ENCODE assay signal across 7 mouse cellular contexts in the genomic region with DNA sequence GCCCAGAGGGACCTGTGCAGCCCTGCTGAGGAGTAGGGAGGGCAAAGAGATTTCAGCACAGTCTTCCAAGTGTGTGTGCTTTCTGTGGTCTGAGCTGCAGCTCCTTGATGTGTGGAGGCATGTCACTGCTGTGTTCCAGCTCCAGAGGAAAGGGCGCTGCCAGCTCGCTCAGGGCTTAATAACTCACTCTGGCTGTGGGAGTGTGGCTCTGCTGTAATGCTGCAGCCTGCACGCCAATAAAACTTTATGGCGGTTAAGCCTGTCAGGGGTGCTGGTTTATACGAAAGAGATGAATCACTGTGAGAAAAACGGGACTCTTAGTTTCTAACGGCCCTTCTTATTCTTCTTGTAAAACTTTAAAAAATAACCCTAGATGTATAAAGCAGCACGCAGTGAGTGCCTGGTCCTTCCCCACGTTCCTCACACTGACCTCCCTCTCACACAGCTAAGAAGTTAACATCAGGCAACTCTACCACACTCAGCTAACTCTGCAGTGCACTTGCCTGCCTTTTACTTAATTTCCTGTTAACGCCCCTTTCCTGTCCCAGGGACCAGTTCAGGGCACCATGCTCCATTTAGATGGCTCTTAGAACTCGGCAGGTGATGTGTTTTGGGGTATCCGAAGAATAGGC. TPM values are rescaled to one million over a fixed set of nuclear protein-coding genes. Genes with fewer than 3 reads are reported as not detected.
DNase-seq lines count a peak whose midpoint lies in the region; ATAC-seq and TF ChIP-seq lines count a peak whose summit lies in the region.

No protein-coding gene starts in this region.

- no peak overlapping the region for H3K4me3 ChIP-seq in intestine, embryonic 14.5 days (ENCODE audit: low read depth, low read length)
- no peak overlapping the region for H3K4me3 ChIP-seq in intestine, postnatal 0 days (ENCODE audit: low read depth, low read length)
- H3K4me3 ChIP-seq in limb, embryonic 12.5 days (replicated peaks) = no peak overlapping the region

- ATAC-seq in intestine, embryonic 14.5 days (replicated peaks; ENCODE audit: low FRiP score, low TSS enrichment, low read depth) = 0 out of 2 replicates have a peak, but pooled peaks have one; percentile 33
- ATAC-seq in intestine, postnatal 0 days = no peak
- ATAC-seq in limb, embryonic 12.5 days (ENCODE audit: insufficient number of reproducible peaks, insufficient read depth, low FRiP score, low TSS enrichment, low read depth) = peak; percentile 61
- no peak for ATAC-seq in erythroid progenitor cell, adult 5-6 weeks (replicated peaks; ENCODE audit: low FRiP score, poor library complexity, severe bottlenecking)

- H3K27me3 ChIP-seq in intestine, embryonic 14.5 days (replicated peaks; ENCODE audit: control insufficient read depth, insufficient read depth, low read length) = no peaks in the 10 kb centered on the region
- H3K27me3 ChIP-seq in intestine, postnatal 0 days (replicated peaks; ENCODE audit: control insufficient read depth, insufficient read depth, low read length) = no peaks in the 10 kb centered on the region
- peaks cover 6% of the 10 kb centered on the region; the same call in 1 of the 2 replicates for H3K27me3 ChIP-seq in limb, embryonic 12.5 days

- H3K4me2 ChIP-seq in intestine, embryonic 14.5 days (ENCODE audit: low read length) = no peak overlapping the region
- H3K4me2 ChIP-seq in intestine, postnatal 0 days (replicated peaks; ENCODE audit: low read depth) = no peak overlapping the region
- peak overlapping the region; percentile 39 for H3K4me2 ChIP-seq in limb, embryonic 12.5 days

- H3K27ac ChIP-seq in intestine, embryonic 14.5 days (ENCODE audit: low read depth) = peak overlapping the region; percentile 5; the same call in 1 of the 2 replicates
- H3K27ac ChIP-seq in intestine, postnatal 0 days (ENCODE audit: low read depth, low read length) = no peak overlapping the region
- H3K27ac ChIP-seq in limb, embryonic 12.5 days = peak overlapping the region; percentile 80

- WGBS in intestine, embryonic 14.5 days = 33% methylated on average over 12 of the region's 12 CpGs
- WGBS in intestine, postnatal 0 days = 38% methylated on average over 12 of the region's 12 CpGs
- 10% methylated on average over 12 of the region's 12 CpGs for WGBS in limb, embryonic 12.5 days

- H3K4me1 ChIP-seq in intestine, embryonic 14.5 days (replicated peaks; ENCODE audit: control insufficient read depth, insufficient read depth, low read length) = peaks cover 31% of the 10 kb centered on the region
- no peaks in the 10 kb centered on the region for H3K4me1 ChIP-seq in intestine, postnatal 0 days (replicated peaks; ENCODE audit: control insufficient read depth, insufficient read depth, low read length)
- H3K4me1 ChIP-seq in limb, embryonic 12.5 days (replicated peaks) = peaks cover 79% of the 10 kb centered on the region

- no peaks in the 10 kb centered on the region for H3K36me3 ChIP-seq in intestine, embryonic 14.5 days (ENCODE audit: control insufficient read depth, insufficient read depth, low read length)
- H3K36me3 ChIP-seq in intestine, postnatal 0 days (ENCODE audit: control insufficient read depth, insufficient read depth) = no peaks in the 10 kb centered on the region; the same call in 1 of the 2 replicates
- H3K36me3 ChIP-seq in limb, embryonic 12.5 days = no peaks in the 10 kb centered on the region

- H3K9me3 ChIP-seq in intestine, embryonic 14.5 days (ENCODE audit: control insufficient read depth, low read length) = no peaks in the 10 kb centered on the region
- H3K9me3 ChIP-seq in intestine, postnatal 0 days (ENCODE audit: control insufficient read depth) = no peaks in the 10 kb centered on the region
- no peaks in the 10 kb centered on the region for H3K9me3 ChIP-seq in limb, embryonic 12.5 days

- no peak for TF ChIP-seq CTCF in intestine, postnatal 0 days (IDR thresholded peaks at IDR 0.05; ENCODE audit: low read depth)

- DNase-seq in intestine, embryonic 14.5 days (ENCODE audit: low spot score) = no peak
- peak; percentile 34 for DNase-seq in urinary bladder, postnatal 14 days (ENCODE audit: low spot score)
- DNase-seq in urinary bladder, postnatal 36 days (ENCODE audit: low spot score in 2 of 2) = no peak
- DNase-seq in gastrocnemius, adult 18-20 months (ENCODE audit: low spot score) = no peak

- no peak overlapping the region for H3K9ac ChIP-seq in intestine, embryonic 14.5 days (ENCODE audit: low read length)
- no peak overlapping the region for H3K9ac ChIP-seq in intestine, postnatal 0 days (ENCODE audit: low read depth, low read length)
- no peak overlapping the region for H3K9ac ChIP-seq in limb, embryonic 12.5 days (replicated peaks)

RNA-seq across cellular contexts. Expression of a gene that starts 20.9 kb away (rescaled TPM):
- polyA plus RNA-seq in intestine, embryonic 14.5 days (2014; fragmentation: Nextera tagmentation; extraction: Ambion mirVana) = 93.0 and 94.1 TPM in 2 replicates
- 34.5 and 36.5 TPM in 2 replicates for polyA plus RNA-seq in intestine, postnatal 0 days (2015; fragmentation: Nextera tagmentation; extraction: Ambion mirVana)
- 97.0 and 98.2 TPM in 2 replicates for polyA plus RNA-seq in limb, embryonic 12.5 days (2016; fragmentation: Nextera tagmentation; extraction: Ambion mirVana)
- 10 to 100 TPM; 23.5 to 29.2 TPM for total RNA-seq in gastrocnemius, adult 18-20 months (2021)
- 4.6 and 12.3 TPM in 2 replicates for total RNA-seq in erythroid progenitor cell, adult 5-6 weeks (2015; ENCODE audit: low replicate concordance)
- 8.2 and 21.4 TPM in 2 replicates for total RNA-seq in erythroid progenitor cell, adult 5-6 weeks (2017; ENCODE audit: low replicate concordance)

RNA-seq across cellular contexts. Expression of a gene that starts 21.4 kb away (rescaled TPM):
- polyA plus RNA-seq in intestine, embryonic 14.5 days (2014; fragmentation: Nextera tagmentation; extraction: Ambion mirVana) = 3.8 and 4.9 TPM in 2 replicates
- 2.7 and 2.9 TPM in 2 replicates for polyA plus RNA-seq in intestine, postnatal 0 days (2015; fragmentation: Nextera tagmentation; extraction: Ambion mirVana)
- polyA plus RNA-seq in limb, embryonic 12.5 days (2016; fragmentation: Nextera tagmentation; extraction: Ambion mirVana) = 8.8 and 11.1 TPM in 2 replicates
- 1 to 10 TPM; 2.7 to 4.1 TPM for total RNA-seq in gastrocnemius, adult 18-20 months (2021)
- 0.84 and 2.5 TPM in 2 replicates for total RNA-seq in erythroid progenitor cell, adult 5-6 weeks (2015; ENCODE audit: low replicate concordance)
- total RNA-seq in erythroid progenitor cell, adult 5-6 weeks (2017; ENCODE audit: low replicate concordance) = 4.2 and 11.4 TPM in 2 replicates

Comparison
In these comparisons a context has a peak if more than half of its experiments do, and no peak if none do; other contexts are left out.
1. ATAC-seq: peak in intestine, embryonic 14.5 days (single experiment) and limb, embryonic 12.5 days (single experiment); none in intestine, postnatal 0 days (single experiment) and erythroid progenitor cell, adult 5-6 weeks (single experiment).